Comparison of ENCODE assay signal across 18 mouse cellular contexts in genomic region chr11:28415841-28416240, GRCm38 (mm10).
"Had no signal": no experiment of that assay in that cellular context is flagged by ENCODE, and none has a peak within 500 bp of the region (broad histone marks: within the 10 kb centered on the region; RNA-seq: fewer than 3 reads in every experiment).

No protein-coding gene starts in this region.

- DNase-seq: forebrain, postnatal 0 days; gastrocnemius, postnatal 14 days; gastrocnemius, postnatal 36 days; heart, adult 11 months; heart, adult 2 months; heart, postnatal 14 days; heart, postnatal 36 days; kidney, adult 18-20 months; kidney, adult 8-10 months; kidney, postnatal 10 days; kidney, postnatal 25 days; kidney, postnatal 4 days; liver; liver, embryonic 13.5 days; liver, postnatal 0 days had no signal

- ATAC-seq: forebrain, postnatal 0 days; inflammation-experienced regulatory T-cells, adult 6 months; intestine, embryonic 15.5 days; intestine, postnatal 0 days; liver, postnatal 0 days had no signal
